Mouse (Mus musculus) kidney, adult 2 months (tissue): ENCODE data around the gene Pnrc2. TPM values are rescaled to one million over a fixed set of nuclear protein-coding genes. Genes with fewer than 3 reads are reported as not detected.
A peak's percentile ranks its signal among the peaks of the same experiment; 100 is the strongest.

Experiments
- DNase-seq: peaks from one replicate; pipeline ENCODE4 v3.0.0; 2021
- H3K27ac ChIP-seq: fragments of 200-500 bp; 2 replicates; pipeline ENCODE4 v1.5.1; 2012; ENCODE audit warnings: low read depth, low read length, control low read depth, inconsistent platforms; ENCODE audit not compliant: insufficient read depth
- H3K27me3 ChIP-seq: fragments of 200-500 bp; replicated peaks from 2 replicates; pipeline ENCODE4 v1.6.1; 2012; ENCODE audit warnings: mild to moderate bottlenecking, moderate library complexity, low read length, inconsistent platforms; ENCODE audit not compliant: control insufficient read depth, insufficient read depth
- H3K36me3 ChIP-seq: fragments of 200-500 bp; 2 replicates; pipeline ENCODE4 v1.6.1; 2012; ENCODE audit warnings: mild to moderate bottlenecking, moderate library complexity, low read length, inconsistent platforms; ENCODE audit not compliant: control insufficient read depth, insufficient read depth
- H3K4me1 ChIP-seq: fragments of 200-500 bp; 2 replicates; pipeline ENCODE4 v1.6.1; 2011; ENCODE audit warnings: low read length; ENCODE audit not compliant: control insufficient read depth, insufficient read depth
- H3K4me3 ChIP-seq: fragments of 200-500 bp; 2 replicates; pipeline ENCODE4 v1.5.1; 2011; ENCODE audit warnings: mild to moderate bottlenecking, low read depth, low read length, control low read depth; ENCODE audit not compliant: insufficient read depth
- CTCF ChIP-seq: fragments of 200-500 bp; conservative IDR thresholded peaks from 2 replicates; pipeline ENCODE4 v1.5.1; 2011; ENCODE audit warnings: low read depth, mild to moderate bottlenecking, control low read depth, low read length, moderate library complexity, mixed read lengths; ENCODE audit not compliant: insufficient read depth, insufficient read length
- POLR2A ChIP-seq: fragments of 200-500 bp; IDR thresholded peaks from one replicate; pipeline ENCODE4 v1.6.1; 2011; ENCODE audit warnings: low read depth, low read length, control low read depth
- WGBS: fragments of 180-500 bp; shearing (Covaris S2); methylation state at CpG from one replicate; pipeline ENCODE4 v1.1.7; 2018; 5-methylcytosine and 5-hydroxymethylcytosine counted together
- polyA plus RNA-seq: library from polyadenylated mRNA; depleted of rRNA; stranded (reverse); fragments of >200 nt; gene quantifications from 2 replicates; pipeline ENCODE4 v1.2.3, GENCODE M21; 2012

The Pnrc2 gene
- polyA plus RNA-seq, 1 experiment: 23.3 TPM

- WGBS: 92% methylated on average over 2 of the region's 2 CpGs
- H3K27me3 ChIP-seq: no peaks in the 10 kb centered on the region
- no peak for DNase-seq
- no peak overlapping the region for H3K27ac ChIP-seq
- no peaks in the 10 kb centered on the region for H3K4me1 ChIP-seq
- no peak for TF ChIP-seq POLR2A
- no peak for TF ChIP-seq CTCF
- no peak overlapping the region for H3K4me3 ChIP-seq
- no peaks in the 10 kb centered on the region for H3K36me3 ChIP-seq
Measured at GRCm38 (mm10) chr4:135891539-135891938, 17.9 kb upstream of the Pnrc2 start.

- 5% methylated on average over 4 of the region's 4 CpGs for WGBS
Measured at GRCm38 (mm10) chr4:135889884-135890283, 16.2 kb upstream of the Pnrc2 start.

GRCm38 (mm10) chr4:135889146-135889883 is 15.7 kb upstream of the Pnrc2 start:
- 79% methylated on average over 7 of the region's 7 CpGs for WGBS
- Histone ChIP-seq H3K27me3 (no peaks in the 10 kb centered on the region), H3K27ac (no peak overlapping the region), H3K36me3 (no peaks in the 10 kb centered on the region), H3K4me3 (no peak overlapping the region), H3K4me1 (peaks cover 2% of the 10 kb centered on the region)
- TF ChIP-seq POLR2A (no peak), CTCF (no peak)
- no peak for DNase-seq

More at GRCm38 (mm10) chr4:135889884-135890283, 16.2 kb upstream of the Pnrc2 start:
- Histone ChIP-seq H3K27me3 (no peaks in the 10 kb centered on the region), H3K4me1 (no peaks in the 10 kb centered on the region), H3K36me3 (no peaks in the 10 kb centered on the region), H3K27ac (no peak overlapping the region), H3K4me3 (no peak overlapping the region)
- peak; percentile 84 for DNase-seq
- peak; percentile 98 for TF ChIP-seq CTCF
- TF ChIP-seq POLR2A: no peak

GRCm38 (mm10) chr4:135888448-135889057 is 14.9 kb upstream of the Pnrc2 start:
- TF ChIP-seq CTCF: no peak
- no peak for TF ChIP-seq POLR2A
- WGBS: 93% methylated on average over 24 of the region's 24 CpGs

GRCm38 (mm10) chr4:135886184-135886583 is 12.5 kb upstream of the Pnrc2 start:
- H3K27me3 ChIP-seq: no peaks in the 10 kb centered on the region
- H3K4me3 ChIP-seq: no peak overlapping the region
- TF ChIP-seq POLR2A (no peak), CTCF (no peak)
- no peak for DNase-seq
- peaks cover 9% of the 10 kb centered on the region for H3K4me1 ChIP-seq
- no peak overlapping the region for H3K27ac ChIP-seq
- H3K36me3 ChIP-seq: no peaks in the 10 kb centered on the region
- WGBS: 91% methylated on average over 4 of the region's 4 CpGs

More at GRCm38 (mm10) chr4:135888448-135889057, 14.9 kb upstream of the Pnrc2 start:
- Histone ChIP-seq H3K4me1 (peaks cover 9% of the 10 kb centered on the region), H3K27me3 (no peaks in the 10 kb centered on the region), H3K36me3 (no peaks in the 10 kb centered on the region), H3K27ac (no peak overlapping the region), H3K4me3 (no peak overlapping the region)
- no peak for DNase-seq

GRCm38 (mm10) chr4:135885676-135886075 is 12.0 kb upstream of the Pnrc2 start:
- Histone ChIP-seq H3K27ac (no peak overlapping the region), H3K27me3 (no peaks in the 10 kb centered on the region), H3K4me3 (no peak overlapping the region), H3K4me1 (peaks cover 9% of the 10 kb centered on the region), H3K36me3 (no peaks in the 10 kb centered on the region)
- TF ChIP-seq CTCF (no peak), POLR2A (no peak)
- WGBS: 89% methylated on average over 12 of the region's 12 CpGs
- no peak for DNase-seq

GRCm38 (mm10) chr4:135884531-135884930 is 10.9 kb upstream of the Pnrc2 start:
- DNase-seq: no peak
- TF ChIP-seq CTCF: no peak
- no peak for TF ChIP-seq POLR2A
- Histone ChIP-seq H3K27ac (peak overlapping the region; percentile 79; the same call in 1 of the 2 replicates), H3K4me1 (peaks cover 9% of the 10 kb centered on the region), H3K36me3 (no peaks in the 10 kb centered on the region), H3K27me3 (no peaks in the 10 kb centered on the region), H3K4me3 (no peak overlapping the region)
- 84% methylated on average over 6 of the region's 6 CpGs for WGBS
